Mouse (Mus musculus): ENCODE measurements at regions not wholly inside any gene's neighbourhood (a gene's known extent, or its start where the extent isn't known, plus 50 kb on each side); places are given as distances from the start of the nearest gene placed in this dataset.

- Histone ChIP-seq H3K36me3 (replicated peaks in 1 of 2; ENCODE audit: control insufficient read depth in 1 of 2, insufficient read depth in 1 of 2, low read length in 1 of 2) (no peaks in the 10 kb centered on the region), H3K4me3 (replicated peaks in 1 of 3; ENCODE audit: low read depth in 2 of 3, low read length in 2 of 3, poor library complexity in 1 of 3) (no peak overlapping the region), H3K4me2 (ENCODE audit: insufficient read depth, low read depth, poor library complexity, severe bottlenecking) (no peak overlapping the region), H3K27me3 (replicated peaks) (peaks cover 4% of the 10 kb centered on the region), H3K4me1 (ENCODE audit: control insufficient read depth in 1 of 2, insufficient read depth in 2 of 2) (peaks cover 0 to 8% of the 10 kb centered on the region in 2 experiments; a peak in 2 of 4 replicates), H3K9ac (ENCODE audit: insufficient read depth, low read depth) (no peak overlapping the region), H3K9me3 (replicated peaks; ENCODE audit: low read length) (no peaks in the 10 kb centered on the region), H3K79me2 (replicated peaks; ENCODE audit: control insufficient read depth, extremely low read depth, insufficient read depth, poor library complexity, severe bottlenecking) (no peaks in the 10 kb centered on the region), H3K27ac (ENCODE audit: insufficient read depth, low read depth) (no peak overlapping the region)
- dilution Hi-C loops (cut with MboI; ENCODE audit: extremely low pct_ligation_motif_present, extremely low pct_unique_long_range_greater_than_20kb, low sequenced_read_pairs) (no loop called here), in situ Hi-C loops (cut with MboI; ENCODE audit: low pct_ligation_motif_present, low pct_unique_long_range_greater_than_20kb, low sequenced_read_pairs) (loop anchor here (10.0 kb wide), 1 partner anchor 234 kb away; no protein-coding TSS in a partner anchor)
- DNase-seq (ENCODE audit: extremely low read depth) = no peak
- peak; percentile 53 for TF ChIP-seq RAD21 (IDR thresholded peaks at IDR 0.05; ENCODE audit: low read depth, low read length)
- TF ChIP-seq JUN (IDR thresholded peaks at IDR 0.05; ENCODE audit: insufficient read depth, low read depth, low read length) = no peak
- peak; percentile 38 for TF ChIP-seq SMC3 (IDR thresholded peaks at IDR 0.05; ENCODE audit: low read depth, low read length)
- peak in 1 of 2 experiments; percentile 57; a peak in 2 of 4 replicates for TF ChIP-seq CTCF (conservative IDR thresholded peaks at IDR 0.05 in 1 of 2, IDR thresholded peaks at IDR 0.05 in 1 of 2; ENCODE audit: low read depth in 2 of 2, low read length in 2 of 2)
- no peak for TF ChIP-seq HCFC1 (IDR thresholded peaks at IDR 0.05; ENCODE audit: low read depth, low read length)
- no peak for TF ChIP-seq RCOR1 (conservative IDR thresholded peaks at IDR 0.05; ENCODE audit: low read depth, low read length)
- no peak for TF ChIP-seq SIN3A (IDR thresholded peaks at IDR 0.05; ENCODE audit: low read length)
Observed at GRCm38 (mm10) chr2:33979276-33979675, 91.5 kb upstream of the Mvb12b start.

- no peak for DNase-seq (ENCODE audit: extremely low read depth)
- no peak overlapping the region for H3K27ac ChIP-seq (ENCODE audit: insufficient read depth, low read depth)
- H3K9ac ChIP-seq (ENCODE audit: insufficient read depth, low read depth) = no peak overlapping the region
- H3K4me1 ChIP-seq (ENCODE audit: control insufficient read depth in 1 of 2, insufficient read depth in 2 of 2) = peaks cover 0 to 8% of the 10 kb centered on the region in 2 experiments; a peak in 2 of 4 replicates
- no peak overlapping the region for H3K4me3 ChIP-seq (replicated peaks in 1 of 3; ENCODE audit: low read depth in 2 of 3, low read length in 2 of 3, poor library complexity in 1 of 3)
- peaks cover 4% of the 10 kb centered on the region for H3K27me3 ChIP-seq (replicated peaks)
- no peak overlapping the region for H3K4me2 ChIP-seq (ENCODE audit: insufficient read depth, low read depth, poor library complexity, severe bottlenecking)
- H3K79me2 ChIP-seq (replicated peaks; ENCODE audit: control insufficient read depth, extremely low read depth, insufficient read depth, poor library complexity, severe bottlenecking) = no peaks in the 10 kb centered on the region
- dilution Hi-C loops (cut with MboI; ENCODE audit: extremely low pct_ligation_motif_present, extremely low pct_unique_long_range_greater_than_20kb, low sequenced_read_pairs) = no loop called here
- no peaks in the 10 kb centered on the region for H3K9me3 ChIP-seq (replicated peaks; ENCODE audit: low read length)
- no peak for TF ChIP-seq SMC3 (IDR thresholded peaks at IDR 0.05; ENCODE audit: low read depth, low read length)
- no peak for TF ChIP-seq CHD2 (IDR thresholded peaks at IDR 0.05; ENCODE audit: low read length)
- TF ChIP-seq TBP (conservative IDR thresholded peaks at IDR 0.05; ENCODE audit: low read depth, low read length) = no peak
- TF ChIP-seq CTCF (conservative IDR thresholded peaks at IDR 0.05 in 1 of 2, IDR thresholded peaks at IDR 0.05 in 1 of 2; ENCODE audit: low read depth in 2 of 2, low read length in 2 of 2) = no peak
- no peak for TF ChIP-seq IRF4 (IDR thresholded peaks at IDR 0.05; ENCODE audit: low read depth, low read length)
- peak; percentile 49 for TF ChIP-seq BHLHE40 (IDR thresholded peaks at IDR 0.05; ENCODE audit: low read depth, low read length)
- in situ Hi-C loops (cut with MboI; ENCODE audit: low pct_ligation_motif_present, low pct_unique_long_range_greater_than_20kb, low sequenced_read_pairs) = loop anchor here (10.0 kb wide), 1 partner anchor 234 kb away; no protein-coding TSS in a partner anchor
- H3K36me3 ChIP-seq (replicated peaks in 1 of 2; ENCODE audit: control insufficient read depth in 1 of 2, insufficient read depth in 1 of 2, low read length in 1 of 2) = no peaks in the 10 kb centered on the region
Observed at GRCm38 (mm10) chr2:33978550-33978949, 90.8 kb upstream of the Mvb12b start.

GRCm38 (mm10) chr2:33977576-33978352, 90.0 kb upstream of the Mvb12b start:
- no peaks in the 10 kb centered on the region for H3K79me2 ChIP-seq (replicated peaks; ENCODE audit: control insufficient read depth, extremely low read depth, insufficient read depth, poor library complexity, severe bottlenecking)
- H3K4me3 ChIP-seq (replicated peaks in 1 of 3; ENCODE audit: low read depth in 2 of 3, low read length in 2 of 3, poor library complexity in 1 of 3) = no peak overlapping the region
- H3K9me3 ChIP-seq (replicated peaks; ENCODE audit: low read length) = no peaks in the 10 kb centered on the region
- dilution Hi-C loops (cut with MboI; ENCODE audit: extremely low pct_ligation_motif_present, extremely low pct_unique_long_range_greater_than_20kb, low sequenced_read_pairs) (no loop called here), in situ Hi-C loops (cut with MboI; ENCODE audit: low pct_ligation_motif_present, low pct_unique_long_range_greater_than_20kb, low sequenced_read_pairs) (loop anchor here (10.0 kb wide), 1 partner anchor 233 kb away; no protein-coding TSS in a partner anchor)
- no peak for DNase-seq (ENCODE audit: extremely low read depth)
- H3K27ac ChIP-seq (ENCODE audit: insufficient read depth, low read depth) = no peak overlapping the region
- no peak overlapping the region for H3K9ac ChIP-seq (ENCODE audit: insufficient read depth, low read depth)
- H3K4me1 ChIP-seq (ENCODE audit: control insufficient read depth in 1 of 2, insufficient read depth in 2 of 2) = peaks cover 0 to 8% of the 10 kb centered on the region in 2 experiments; a peak in 2 of 4 replicates
- H3K27me3 ChIP-seq (replicated peaks) = peaks cover 4% of the 10 kb centered on the region
- TF ChIP-seq E2F4 (IDR thresholded peaks at IDR 0.05; ENCODE audit: insufficient replicate concordance, low read depth, low read length) = no peak
- no peak for TF ChIP-seq ZNF384 (IDR thresholded peaks at IDR 0.05; ENCODE audit: low read depth, low read length)
- TF ChIP-seq EP300 (IDR thresholded peaks at IDR 0.05; ENCODE audit: low read length) = no peak
- TF ChIP-seq ZKSCAN1 (IDR thresholded peaks at IDR 0.05; ENCODE audit: borderline replicate concordance, low read depth, low read length) = no peak
- no peak for TF ChIP-seq RCOR1 (conservative IDR thresholded peaks at IDR 0.05; ENCODE audit: low read depth, low read length)
- TF ChIP-seq HCFC1 (IDR thresholded peaks at IDR 0.05; ENCODE audit: low read depth, low read length) = no peak
- TF ChIP-seq USF1 (IDR thresholded peaks at IDR 0.05; ENCODE audit: low read depth, low read length) = no peak
- TF ChIP-seq MEF2A (IDR thresholded peaks at IDR 0.05; ENCODE audit: borderline replicate concordance, low read depth, low read length) = no peak
- no peak for TF ChIP-seq MYC (IDR thresholded peaks at IDR 0.05; ENCODE audit: low read depth, low read length)
- no peaks in the 10 kb centered on the region for H3K36me3 ChIP-seq (replicated peaks in 1 of 2; ENCODE audit: control insufficient read depth in 1 of 2, insufficient read depth in 1 of 2, low read length in 1 of 2)
- no peak overlapping the region for H3K4me2 ChIP-seq (ENCODE audit: insufficient read depth, low read depth, poor library complexity, severe bottlenecking)
